Mouse (Mus musculus) CH12.LX (cell line): ENCODE measurements around the gene Dmtf1.

Experiments used
- CTCF ChIP-seq, 2 experiments: IDR thresholded peaks in 1 of 2; conservative IDR thresholded peaks in 1 of 2; 2 replicates each; pipeline ENCODE4 v1.5.1; 2011 to 2012; ENCODE audit warnings: low read depth in 2 of 2, low read length in 2 of 2, improper control_type of control experiment in 1 of 2, inconsistent platforms in 1 of 2, mild to moderate bottlenecking in 1 of 2, moderate library complexity in 1 of 2
- EP300 ChIP-seq: IDR thresholded peaks from 2 replicates; pipeline ENCODE4 v1.6.1; 2011; ENCODE audit warnings: low read length, improper control_type of control experiment
- JUND ChIP-seq: conservative IDR thresholded peaks from 2 replicates; pipeline ENCODE4 v1.6.1; 2011; ENCODE audit warnings: low read depth, low read length, improper control_type of control experiment
- MXI1 ChIP-seq: IDR thresholded peaks from 2 replicates; pipeline ENCODE4 v1.6.1; 2011; ENCODE audit warnings: mild to moderate bottlenecking, low read depth, low read length, improper control_type of control experiment
- NELFE ChIP-seq: IDR thresholded peaks from 2 replicates; pipeline ENCODE4 v1.6.1; 2011; ENCODE audit warnings: low read depth, low read length, improper control_type of control experiment
- POLR2A ChIP-seq: IDR thresholded peaks from 2 replicates; pipeline ENCODE4 v1.6.1; 2011; ENCODE audit warnings: low read depth, mild to moderate bottlenecking, improper control_type of control experiment, low read length
- RAD21 ChIP-seq: IDR thresholded peaks from 2 replicates; pipeline ENCODE4 v1.6.1; 2011; ENCODE audit warnings: low read depth, mild to moderate bottlenecking, low read length, improper control_type of control experiment, moderate library complexity
- SIN3A ChIP-seq: IDR thresholded peaks from 2 replicates; pipeline ENCODE4 v1.6.1; 2012; ENCODE audit warnings: low read length, improper control_type of control experiment, inconsistent platforms
- SMC3 ChIP-seq: IDR thresholded peaks from 2 replicates; pipeline ENCODE4 v1.6.1; 2011; ENCODE audit warnings: low read depth, low read length, improper control_type of control experiment
- TCF12 ChIP-seq: IDR thresholded peaks from 2 replicates; pipeline ENCODE4 v1.6.1; 2014; ENCODE audit warnings: low read depth, mild to moderate bottlenecking, inconsistent platforms, low read length, improper control_type of control experiment
- UBTF ChIP-seq: IDR thresholded peaks from 2 replicates; pipeline ENCODE4 v1.6.1; 2012; ENCODE audit warnings: low read depth, mild to moderate bottlenecking, inconsistent platforms, low read length, improper control_type of control experiment, moderate library complexity
- ZC3H11A ChIP-seq: IDR thresholded peaks from 2 replicates; pipeline ENCODE4 v1.6.1; 2012; ENCODE audit warnings: low read depth, mild to moderate bottlenecking, inconsistent platforms, low read length, improper control_type of control experiment

DNA sequence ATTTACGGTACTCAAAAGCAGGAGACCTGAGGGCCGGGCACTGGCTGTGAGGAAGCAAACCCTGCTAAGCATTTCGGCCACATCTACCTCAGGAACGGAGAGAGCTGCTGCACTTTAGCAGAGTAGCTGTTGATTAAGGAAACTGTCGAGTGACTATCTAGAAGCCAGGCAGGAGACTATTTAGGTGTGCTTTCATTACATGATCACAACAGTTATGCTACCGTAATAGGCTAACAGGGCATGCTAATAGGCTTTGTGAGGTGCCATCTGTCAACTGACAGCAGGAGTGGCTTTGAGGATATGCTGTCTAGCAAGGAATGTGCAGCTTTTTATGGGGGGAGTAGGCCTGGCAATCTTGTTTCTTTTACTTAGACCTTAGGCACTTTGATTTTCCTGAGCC lies 47.4 kb downstream of the Dmtf1 start:
- TF ChIP-seq EP300 (no peak), CTCF (conservative IDR thresholded peaks at IDR 0.05 in 1 of 2, IDR thresholded peaks at IDR 0.05 in 1 of 2; ENCODE audit: low read depth in 2 of 2, low read length in 2 of 2) (no peak), SMC3 (no peak), JUND (no peak), TCF12 (no peak), RAD21 (no peak), MXI1 (no peak), NELFE (no peak), SIN3A (no peak), UBTF (no peak), ZC3H11A (no peak), POLR2A (no peak)
